Mouse (Mus musculus): Measurements from ENCODE around the gene Sacm1l. TPM values are rescaled to one million over a fixed set of nuclear protein-coding genes. Genes with fewer than 3 reads are reported as not detected.
A peak's percentile ranks its signal among the peaks of the same experiment; 100 is the strongest.

Gene Sacm1l
- polyA plus RNA-seq (2011; ENCODE audit: insufficient read length, low read depth, missing spikeins), result 58.0 and 65.2 TPM in 2 replicates

DNA sequence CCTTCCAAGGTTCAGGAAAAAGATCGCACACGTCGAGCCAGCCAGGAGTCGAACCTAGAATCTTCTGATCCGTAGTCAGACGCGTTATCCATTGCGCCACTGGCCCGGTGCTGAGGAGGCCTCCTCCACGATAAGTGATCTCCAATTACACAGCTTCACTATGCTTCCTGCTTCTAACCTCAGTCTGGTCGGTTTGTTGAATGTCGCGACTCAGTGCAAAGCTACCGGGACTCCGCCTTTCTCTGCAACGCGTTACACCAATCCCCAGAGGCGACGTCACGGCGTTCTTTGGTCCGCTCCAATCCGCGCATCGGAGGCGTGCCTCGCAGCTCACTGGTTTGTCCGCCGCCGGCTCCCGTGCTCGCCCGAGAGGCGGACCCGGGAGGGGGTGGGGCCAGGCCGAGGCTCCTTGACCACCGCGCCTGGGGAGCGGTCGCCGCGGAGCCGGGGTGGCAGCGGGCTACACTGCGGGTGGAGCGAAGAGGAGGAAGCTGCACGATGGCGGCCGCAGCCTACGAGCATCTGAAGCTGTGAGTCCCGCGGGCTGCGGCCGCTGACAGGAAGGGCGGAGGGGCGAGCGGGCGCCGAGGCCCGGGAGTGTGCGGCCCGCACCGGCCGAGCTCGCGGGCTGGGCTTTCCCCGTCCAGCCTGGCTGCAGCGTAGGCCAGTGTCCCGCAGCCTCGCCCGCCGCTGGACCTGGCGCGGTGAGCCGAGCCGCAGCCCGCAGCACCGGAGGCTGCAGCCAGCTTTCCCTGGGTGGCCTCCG lies at the start of gene Sacm1l:
Gene Sacm1l, plus strand, starts transcription at position 368 of the 766 bp plus-strand sequence.
- peak within 1 kb of the TSS; percentile 83 for H3K4me3 ChIP-seq (ENCODE audit: insufficient read depth, low read length)
- peak within 1 kb of the TSS; percentile 73 for H3K27ac ChIP-seq (ENCODE audit: insufficient read depth, low read length)
- peaks cover 2% of the 10 kb centered on the region; the same call in 1 of the 2 replicates for H3K4me1 ChIP-seq (ENCODE audit: control insufficient read depth, insufficient read depth, low read length)
- TF ChIP-seq POLR2A (IDR thresholded peaks at IDR 0.05; ENCODE audit: low read depth, low read length) (peak; percentile 79), CTCF (IDR thresholded peaks at IDR 0.05; ENCODE audit: borderline replicate concordance, insufficient read depth, low read length) (no peak)

DNA sequence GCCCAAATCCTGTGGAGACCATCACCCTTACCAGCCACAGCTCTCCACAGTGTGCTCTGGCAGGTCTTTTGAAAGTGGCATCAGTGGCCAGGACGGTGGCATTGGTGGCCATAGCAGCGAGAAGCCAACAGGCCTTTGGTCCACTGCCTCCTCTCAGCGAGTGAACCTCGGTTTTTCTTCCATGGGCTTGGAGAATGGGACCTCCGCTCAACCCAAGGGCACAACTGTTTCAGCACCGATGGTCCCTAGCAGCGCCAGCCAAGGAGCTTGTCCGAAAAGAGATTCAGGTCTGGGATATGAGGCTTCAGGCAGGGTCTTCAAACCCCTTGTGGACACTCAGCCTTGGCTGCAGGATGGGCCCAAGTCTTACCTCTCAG lies 49.7 kb upstream of the Sacm1l start:
- TF ChIP-seq CTCF (IDR thresholded peaks at IDR 0.05; ENCODE audit: borderline replicate concordance, insufficient read depth, low read length), result no peak
- TF ChIP-seq POLR2A (IDR thresholded peaks at IDR 0.05; ENCODE audit: low read depth, low read length), result no peak
- Histone ChIP-seq H3K27ac (ENCODE audit: insufficient read depth, low read length) (no peak overlapping the region), H3K4me1 (ENCODE audit: control insufficient read depth, insufficient read depth, low read length) (peaks cover 6% of the 10 kb centered on the region; the same call in 1 of the 2 replicates), H3K4me3 (ENCODE audit: insufficient read depth, low read length) (peak overlapping the region; percentile 74)

DNA sequence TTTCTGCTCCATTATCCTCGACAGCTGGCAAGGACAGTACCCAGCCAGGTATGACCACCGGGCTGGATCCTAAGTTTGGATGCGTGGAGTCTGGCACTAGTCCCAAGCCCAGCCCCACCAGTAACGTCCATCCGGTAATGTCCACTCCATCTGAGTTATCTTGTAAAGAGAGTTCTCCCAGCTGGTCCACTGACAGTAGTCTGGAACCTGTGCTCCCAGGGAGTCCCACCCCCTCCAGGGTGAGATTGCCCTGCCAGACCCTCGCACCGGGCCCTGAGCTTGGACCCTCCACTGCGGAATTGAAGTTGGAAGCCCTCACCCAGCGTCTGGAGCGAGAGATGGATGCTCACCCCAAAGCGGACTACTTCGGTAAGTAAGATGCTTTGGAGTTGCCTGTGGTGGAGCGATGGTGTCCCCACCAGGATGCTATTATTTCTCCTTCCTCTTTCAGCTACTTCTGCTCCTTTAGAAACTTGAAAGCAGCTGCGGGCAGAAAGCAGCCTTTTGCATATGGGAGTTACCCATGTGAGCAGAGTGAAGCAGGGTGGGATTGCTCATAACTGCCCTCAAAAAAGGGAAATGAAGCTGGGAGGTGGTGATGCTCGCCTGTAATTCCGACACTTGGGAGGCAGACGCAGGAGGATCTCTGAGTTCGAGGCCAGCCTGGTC lies 49.2 kb upstream of the Sacm1l start:
- H3K4me1 ChIP-seq (ENCODE audit: control insufficient read depth, insufficient read depth, low read length), result peaks cover 6% of the 10 kb centered on the region; the same call in 1 of the 2 replicates
- H3K27ac ChIP-seq (ENCODE audit: insufficient read depth, low read length), result no peak overlapping the region

DNA sequence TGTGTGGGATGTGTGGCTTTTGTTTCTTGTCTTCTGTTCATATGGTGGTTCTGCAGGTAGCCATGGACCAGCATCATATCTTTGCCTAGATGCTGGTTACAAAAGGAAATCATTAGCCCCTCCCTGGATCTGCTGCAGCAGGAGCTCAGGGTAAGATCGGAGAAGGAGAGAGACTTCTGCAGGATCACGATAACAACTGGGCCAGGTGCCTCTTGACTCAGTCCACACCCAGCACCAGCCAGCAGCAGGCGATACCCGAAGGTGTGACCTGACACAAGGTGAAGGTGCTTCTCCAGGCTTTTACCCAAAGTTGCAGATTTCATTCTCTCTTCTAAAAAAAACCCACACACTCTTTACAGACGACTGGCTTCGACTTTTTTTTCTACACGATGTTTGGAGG lies 48.4 kb upstream of the Sacm1l start:
- H3K4me1 ChIP-seq (ENCODE audit: control insufficient read depth, insufficient read depth, low read length), result peaks cover 6% of the 10 kb centered on the region; the same call in 1 of the 2 replicates
- peak overlapping the region; percentile 74 for H3K4me3 ChIP-seq (ENCODE audit: insufficient read depth, low read length)
- TF ChIP-seq POLR2A (IDR thresholded peaks at IDR 0.05; ENCODE audit: low read depth, low read length) (no peak), CTCF (IDR thresholded peaks at IDR 0.05; ENCODE audit: borderline replicate concordance, insufficient read depth, low read length) (no peak)
- H3K27ac ChIP-seq (ENCODE audit: insufficient read depth, low read length), result no peak overlapping the region

More for the DNA sequence above, 49.2 kb upstream of the Sacm1l start:
- TF ChIP-seq POLR2A (IDR thresholded peaks at IDR 0.05; ENCODE audit: low read depth, low read length), result no peak
- no peak for TF ChIP-seq CTCF (IDR thresholded peaks at IDR 0.05; ENCODE audit: borderline replicate concordance, insufficient read depth, low read length)
- peak overlapping the region; percentile 74 for H3K4me3 ChIP-seq (ENCODE audit: insufficient read depth, low read length)

DNA sequence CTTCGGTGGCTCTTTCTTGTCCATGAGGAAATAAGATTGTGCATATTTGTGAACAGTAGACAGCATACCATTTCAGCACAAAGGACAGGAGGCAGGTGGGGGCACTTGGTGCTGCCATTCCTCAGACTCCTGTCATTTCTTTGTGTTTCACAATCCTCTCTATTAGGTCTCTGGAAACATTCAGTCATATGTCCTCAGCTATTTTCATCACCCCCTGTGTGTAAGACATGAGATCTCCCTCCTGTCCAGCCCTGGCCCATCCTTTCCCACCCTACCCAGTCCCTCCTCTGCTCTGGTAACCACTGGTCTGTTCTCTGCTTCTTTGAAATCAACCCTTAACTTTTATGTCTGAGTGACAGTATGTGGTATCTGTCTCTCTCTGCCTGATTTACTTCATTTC lies 46.0 kb upstream of the Sacm1l start:
- peaks cover 6% of the 10 kb centered on the region; the same call in 1 of the 2 replicates for H3K4me1 ChIP-seq (ENCODE audit: control insufficient read depth, insufficient read depth, low read length)
- no peak overlapping the region for H3K27ac ChIP-seq (ENCODE audit: insufficient read depth, low read length)
- no peak for TF ChIP-seq CTCF (IDR thresholded peaks at IDR 0.05; ENCODE audit: borderline replicate concordance, insufficient read depth, low read length)
- TF ChIP-seq POLR2A (IDR thresholded peaks at IDR 0.05; ENCODE audit: low read depth, low read length), result no peak
- H3K4me3 ChIP-seq (ENCODE audit: insufficient read depth, low read length), result no peak overlapping the region

DNA sequence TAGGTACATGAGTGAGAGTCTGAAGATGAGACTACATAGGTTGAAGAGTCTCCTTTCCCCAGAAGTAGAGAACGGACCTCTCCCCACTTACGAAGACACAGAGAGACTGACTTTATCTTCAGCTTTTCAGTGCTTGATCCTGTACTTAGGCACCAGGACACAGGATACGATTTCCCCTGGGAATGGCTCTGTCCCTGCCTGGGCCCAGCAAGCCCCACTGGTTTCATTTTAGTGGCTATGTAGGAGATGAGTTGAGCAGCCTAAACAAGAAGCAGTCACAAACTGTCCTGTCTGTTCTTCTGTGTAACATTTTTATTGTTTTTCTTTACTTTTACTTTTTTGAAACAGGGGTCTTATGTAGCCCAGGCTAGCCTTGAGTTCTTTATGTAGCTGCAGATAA lies 44.7 kb upstream of the Sacm1l start:
- Histone ChIP-seq H3K4me1 (ENCODE audit: control insufficient read depth, insufficient read depth, low read length) (peaks cover 9% of the 10 kb centered on the region; the same call in 1 of the 2 replicates), H3K27ac (ENCODE audit: insufficient read depth, low read length) (no peak overlapping the region), H3K4me3 (ENCODE audit: insufficient read depth, low read length) (no peak overlapping the region)
- TF ChIP-seq CTCF (IDR thresholded peaks at IDR 0.05; ENCODE audit: borderline replicate concordance, insufficient read depth, low read length) (no peak), POLR2A (IDR thresholded peaks at IDR 0.05; ENCODE audit: low read depth, low read length) (no peak)

DNA sequence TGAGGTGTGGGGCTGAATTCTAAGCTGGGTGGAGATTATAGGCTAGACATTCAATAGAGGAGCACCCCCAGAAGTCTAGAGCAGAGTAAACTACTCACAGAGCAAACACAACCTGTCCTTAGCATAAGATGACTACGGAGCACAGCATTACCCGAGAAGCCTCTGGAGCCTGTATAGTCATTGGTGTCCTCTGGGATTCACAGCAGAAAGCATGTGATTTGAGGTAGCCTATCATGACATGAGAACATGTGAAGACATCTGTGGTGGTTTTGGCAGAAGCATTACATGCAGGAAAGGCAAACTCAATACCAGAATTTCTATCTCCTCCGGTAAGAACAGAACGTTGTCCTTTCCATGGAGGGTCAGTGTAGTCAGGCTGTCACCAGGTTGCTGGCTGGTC lies 44.0 kb upstream of the Sacm1l start:
- TF ChIP-seq CTCF (IDR thresholded peaks at IDR 0.05; ENCODE audit: borderline replicate concordance, insufficient read depth, low read length) (no peak), POLR2A (IDR thresholded peaks at IDR 0.05; ENCODE audit: low read depth, low read length) (no peak)
- Histone ChIP-seq H3K4me3 (ENCODE audit: insufficient read depth, low read length) (no peak overlapping the region), H3K4me1 (ENCODE audit: control insufficient read depth, insufficient read depth, low read length) (peaks cover 14% of the 10 kb centered on the region), H3K27ac (ENCODE audit: insufficient read depth, low read length) (no peak overlapping the region)

DNA sequence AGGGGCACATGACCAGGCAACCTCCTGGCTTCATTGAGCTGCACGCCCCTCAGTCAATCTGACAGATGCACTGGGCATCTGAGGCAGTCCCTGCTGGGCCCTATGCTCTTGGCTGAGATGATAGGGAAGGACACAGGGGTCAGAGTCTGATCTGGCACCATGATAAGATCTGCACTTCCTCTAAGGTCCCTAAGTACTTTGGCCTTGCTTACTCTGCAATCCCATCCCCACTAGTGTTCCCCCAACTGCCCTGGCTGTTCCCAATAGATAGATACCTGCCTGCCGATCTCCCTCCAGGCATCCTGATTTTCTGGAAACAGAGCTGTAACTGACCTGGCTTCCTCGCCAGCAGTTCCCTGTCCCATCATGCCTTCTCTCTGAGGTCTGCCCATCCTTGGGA lies 42.9 kb upstream of the Sacm1l start:
- Histone ChIP-seq H3K27ac (ENCODE audit: insufficient read depth, low read length) (no peak overlapping the region), H3K4me3 (ENCODE audit: insufficient read depth, low read length) (no peak overlapping the region), H3K4me1 (ENCODE audit: control insufficient read depth, insufficient read depth, low read length) (peaks cover 18% of the 10 kb centered on the region)
- TF ChIP-seq CTCF (IDR thresholded peaks at IDR 0.05; ENCODE audit: borderline replicate concordance, insufficient read depth, low read length) (no peak), POLR2A (IDR thresholded peaks at IDR 0.05; ENCODE audit: low read depth, low read length) (no peak)

DNA sequence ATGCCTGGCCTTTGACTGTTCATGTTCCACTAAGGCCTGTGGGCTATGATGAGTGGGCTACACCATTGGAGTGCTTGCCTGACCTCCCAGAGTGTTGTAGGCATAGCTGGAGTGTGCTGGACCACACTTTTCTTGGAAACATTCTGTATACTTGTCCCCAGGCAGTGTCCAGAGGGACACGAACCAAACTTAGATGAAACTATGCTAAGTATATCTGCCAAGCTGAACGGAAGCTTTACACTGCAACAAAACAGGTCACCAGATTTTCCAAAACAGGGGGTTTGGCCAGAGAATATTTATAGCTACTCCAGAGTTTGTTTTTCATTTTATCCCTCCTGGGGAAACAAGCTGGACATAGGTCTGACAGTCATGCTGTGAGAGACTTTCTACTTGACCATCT lies 40.5 kb upstream of the Sacm1l start:
- Histone ChIP-seq H3K27ac (ENCODE audit: insufficient read depth, low read length) (no peak overlapping the region), H3K4me1 (ENCODE audit: control insufficient read depth, insufficient read depth, low read length) (peaks cover 14% of the 10 kb centered on the region), H3K4me3 (ENCODE audit: insufficient read depth, low read length) (no peak overlapping the region)

More for the DNA sequence above, 40.5 kb upstream of the Sacm1l start:
- TF ChIP-seq CTCF (IDR thresholded peaks at IDR 0.05; ENCODE audit: borderline replicate concordance, insufficient read depth, low read length) (no peak), POLR2A (IDR thresholded peaks at IDR 0.05; ENCODE audit: low read depth, low read length) (no peak)
